Mouse (Mus musculus) liver, embryonic 18 days (tissue): Measurements from ENCODE around the gene Palm2. TPM values are rescaled to one million over a fixed set of nuclear protein-coding genes. Genes with fewer than 3 reads are reported as not detected.

Experiments
- polyA plus RNA-seq: library from polyadenylated mRNA; depleted of rRNA; stranded (reverse); fragments of >200 nt; gene quantifications from 2 replicates; pipeline ENCODE4 v1.2.3, GENCODE M21; 2012; rRNA removed

Palm2 gene
- 0.05 TPM in 2 replicates for polyA plus RNA-seq

DNA sequence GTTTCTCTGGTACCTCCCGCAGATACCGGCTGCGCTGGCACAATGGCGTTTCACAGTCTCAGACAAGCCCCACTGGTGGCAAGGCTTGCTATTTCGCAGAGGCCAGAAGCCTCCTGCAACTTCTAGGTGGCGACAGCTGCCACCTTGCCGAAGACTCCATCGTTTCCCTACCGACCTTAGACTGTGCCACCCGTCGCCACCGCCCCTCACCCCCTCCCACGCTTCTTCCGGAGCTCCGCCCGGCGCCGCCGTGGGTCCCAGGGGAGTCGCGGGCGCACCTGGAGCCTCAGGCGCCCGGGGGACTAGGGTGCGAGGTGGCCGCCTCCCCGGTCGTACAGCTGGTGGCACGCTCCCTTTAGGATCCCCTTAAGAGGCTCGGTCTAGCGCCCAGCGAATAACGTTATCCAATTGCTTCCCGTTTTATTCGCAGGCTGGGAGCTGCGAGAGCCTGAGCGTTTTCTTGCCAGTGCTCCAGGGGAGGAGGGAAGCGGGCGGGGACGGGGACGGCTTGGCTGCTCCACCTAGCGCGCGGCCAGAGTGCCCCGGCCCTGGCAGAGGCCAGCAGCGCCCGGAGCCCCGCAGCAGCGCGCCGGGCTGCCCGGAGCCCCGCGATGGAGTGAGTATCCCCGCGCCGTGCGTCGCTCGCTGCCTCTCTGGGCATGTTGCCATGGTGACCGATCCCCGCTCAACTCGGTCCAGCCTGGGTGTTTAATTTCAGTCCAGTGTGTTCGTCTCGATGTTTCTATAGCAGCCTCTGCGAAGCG lies at the start of gene Palm2:
Palm2 (plus strand) TSS at position 307 of the 764 bp plus-strand sequence.

DNA sequence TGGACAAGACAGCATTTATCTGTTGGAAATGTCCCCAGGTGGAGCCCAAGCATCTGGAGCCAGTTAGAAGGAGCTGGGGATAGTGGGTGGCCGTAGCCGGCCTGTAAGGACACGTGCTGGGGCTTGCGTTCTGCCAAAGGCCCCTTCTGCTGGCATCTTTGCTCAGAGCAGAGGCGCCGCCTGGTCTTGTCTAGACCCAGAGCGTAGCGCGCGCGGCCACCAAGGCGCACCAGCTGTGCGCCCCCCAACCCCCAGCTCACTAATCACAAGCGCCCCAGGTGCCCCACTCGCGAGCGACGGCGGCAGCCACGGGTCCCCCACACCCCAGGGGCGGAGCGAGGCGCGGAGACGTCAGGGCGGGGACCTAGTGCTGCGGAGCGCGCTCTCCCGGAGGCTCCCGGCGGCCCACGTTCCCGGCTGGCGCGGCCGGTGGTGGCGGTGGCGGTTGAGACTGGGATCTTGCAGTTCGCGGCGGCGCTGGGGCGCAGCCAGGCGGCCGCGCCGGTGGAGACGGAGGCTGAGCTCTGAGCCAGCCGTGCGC lies 133.7 kb downstream of the Palm2 start, which contains the start of gene Pakap:
Pakap (plus strand) TSS at position 514 of the 541 bp plus-strand sequence.

DNA sequence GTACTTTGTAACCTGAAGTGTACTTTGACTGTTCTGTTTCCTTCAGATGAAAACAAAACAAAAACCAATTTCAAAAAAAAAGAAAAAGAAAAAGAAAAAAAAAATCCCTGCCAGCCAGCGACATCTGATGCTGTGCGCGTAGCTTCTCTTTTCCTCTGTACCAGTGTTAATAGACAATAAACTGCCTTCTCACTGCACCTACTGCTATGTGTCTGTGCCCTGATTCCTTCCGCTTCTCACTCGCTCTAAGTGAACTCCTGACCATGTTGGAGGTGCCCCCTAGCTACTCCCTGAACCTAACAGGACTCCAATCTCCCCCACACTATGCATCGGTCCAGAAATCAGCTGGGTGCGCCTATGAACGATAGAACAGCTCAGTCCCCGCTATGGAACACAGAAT lies 283.3 kb downstream of the Palm2 start, which contains the start of gene Akap2:
Akap2 (plus strand) TSS at position 304 of the 400 bp plus-strand sequence.

Other genes starting within 250 kb of the Palm2 start
- 3.6 and 4.0 TPM in 2 replicates for gene Ptpn3, start 132.4 kb upstream of the Palm2 start, polyA plus RNA-seq
- gene Pakap, start 133.9 kb downstream of the Palm2 start, polyA plus RNA-seq: 0.01 and 0.09 TPM in 2 replicates